ENCODE assay signal across 15 mouse cellular contexts in the genomic region with DNA sequence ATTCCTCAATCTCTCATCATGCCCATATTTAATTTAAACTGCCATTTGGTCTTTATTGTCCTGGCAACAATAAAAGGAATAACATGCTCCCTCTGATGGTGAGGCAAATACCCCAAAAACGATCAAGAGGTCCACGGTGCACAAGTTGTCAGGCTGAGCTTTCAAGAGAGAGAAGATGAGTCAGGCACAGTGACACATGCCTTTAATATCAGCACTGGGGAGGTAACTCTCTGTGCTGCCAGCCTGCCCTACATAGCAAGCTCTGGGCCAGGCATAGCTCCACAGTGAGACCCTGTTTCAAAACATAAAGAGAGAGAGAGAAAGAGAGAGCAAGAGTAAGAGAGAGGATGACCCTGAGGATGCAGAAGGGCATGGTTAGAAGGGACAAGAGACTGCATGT.
DNase-seq lines count a peak whose midpoint lies in the region; ATAC-seq and TF ChIP-seq lines count a peak whose summit lies in the region.
"Had no signal": no experiment of that assay in that cellular context is flagged by ENCODE, and none has a peak within 500 bp of the region (broad histone marks: within the 10 kb centered on the region; RNA-seq: fewer than 3 reads in every experiment).

No protein-coding gene starts in this region.

- peaks cover 34% of the 10 kb centered on the region for H3K4me1 ChIP-seq in forebrain, embryonic 13.5 days
- H3K4me1 ChIP-seq in forebrain, embryonic 12.5 days = peaks cover 20% of the 10 kb centered on the region
- H3K4me1 ChIP-seq in hindbrain, embryonic 12.5 days = peaks cover 19% of the 10 kb centered on the region
- H3K4me1 ChIP-seq in hindbrain, postnatal 0 days (ENCODE audit: insufficient read depth, low read length) = peaks cover 6% of the 10 kb centered on the region
- peaks cover 17% of the 10 kb centered on the region for H3K4me1 ChIP-seq in midbrain, embryonic 15.5 days
- H3K4me1 ChIP-seq in midbrain, postnatal 0 days (ENCODE audit: insufficient read depth, low read length) = 0 out of 2 replicates have a peak, but pooled peaks cover 6% of the 10 kb centered on the region
- peaks cover 50% of the 10 kb centered on the region for H3K4me1 ChIP-seq in liver, embryonic 16.5 days (ENCODE audit: control insufficient read depth, low read depth, low read length)

- H3K9ac ChIP-seq in forebrain, embryonic 13.5 days = no peak overlapping the region
- no peak overlapping the region for H3K9ac ChIP-seq in forebrain, embryonic 12.5 days
- no peak overlapping the region for H3K9ac ChIP-seq in hindbrain, embryonic 12.5 days
- no peak overlapping the region for H3K9ac ChIP-seq in hindbrain, postnatal 0 days (replicated peaks; ENCODE audit: low read length)
- no peak overlapping the region for H3K9ac ChIP-seq in midbrain, embryonic 15.5 days
- H3K9ac ChIP-seq in midbrain, postnatal 0 days (replicated peaks; ENCODE audit: low read length, poor library complexity, severe bottlenecking) = no peak overlapping the region
- H3K9ac ChIP-seq in liver, embryonic 16.5 days (ENCODE audit: low read depth, low read length) = no peak overlapping the region
- H3K9ac ChIP-seq: limb, embryonic 13.5 days; midbrain, embryonic 12.5 days had no signal

- WGBS in forebrain, embryonic 13.5 days = 89% methylated on average over 2 of the region's 2 CpGs
- WGBS in forebrain, embryonic 12.5 days = 90% methylated on average over 2 of the region's 2 CpGs
- WGBS in hindbrain, embryonic 12.5 days = 82% methylated on average over 2 of the region's 2 CpGs
- WGBS in hindbrain, postnatal 0 days = 60% methylated on average over 2 of the region's 2 CpGs
- 84% methylated on average over 2 of the region's 2 CpGs for WGBS in midbrain, embryonic 15.5 days
- 80% methylated on average over 2 of the region's 2 CpGs for WGBS in midbrain, postnatal 0 days
- WGBS in liver, embryonic 16.5 days (ENCODE audit: insufficient replicate concordance) = 67% methylated on average over 2 of the region's 2 CpGs

- H3K36me3 ChIP-seq in forebrain, embryonic 13.5 days (ENCODE audit: poor library complexity, severe bottlenecking) = no peaks in the 10 kb centered on the region
- H3K36me3 ChIP-seq in forebrain, embryonic 12.5 days (replicated peaks) = no peaks in the 10 kb centered on the region
- no peaks in the 10 kb centered on the region for H3K36me3 ChIP-seq in hindbrain, embryonic 12.5 days
- no peaks in the 10 kb centered on the region for H3K36me3 ChIP-seq in hindbrain, postnatal 0 days (ENCODE audit: insufficient read depth, low read length)
- no peaks in the 10 kb centered on the region for H3K36me3 ChIP-seq in midbrain, embryonic 15.5 days (replicated peaks)
- no peaks in the 10 kb centered on the region for H3K36me3 ChIP-seq in midbrain, postnatal 0 days (ENCODE audit: insufficient read depth, low read length)
- H3K36me3 ChIP-seq in liver, embryonic 16.5 days (ENCODE audit: control insufficient read depth, insufficient read depth) = no peaks in the 10 kb centered on the region
- H3K36me3 ChIP-seq: G1E; limb, embryonic 13.5 days; midbrain, embryonic 12.5 days had no signal

- no peak overlapping the region for H3K4me3 ChIP-seq in forebrain, embryonic 13.5 days
- H3K4me3 ChIP-seq in forebrain, embryonic 12.5 days (replicated peaks) = no peak overlapping the region
- no peak overlapping the region for H3K4me3 ChIP-seq in hindbrain, embryonic 12.5 days
- H3K4me3 ChIP-seq in hindbrain, postnatal 0 days (ENCODE audit: low read length) = no peak overlapping the region
- no peak overlapping the region for H3K4me3 ChIP-seq in midbrain, embryonic 15.5 days
- H3K4me3 ChIP-seq in midbrain, postnatal 0 days (ENCODE audit: low read depth, low read length) = no peak overlapping the region
- H3K4me3 ChIP-seq in liver, embryonic 16.5 days (ENCODE audit: low read depth, low read length) = no peak overlapping the region
- H3K4me3 ChIP-seq: limb, embryonic 13.5 days; midbrain, embryonic 12.5 days had no signal

- no peak for DNase-seq in hindbrain, postnatal 0 days (ENCODE audit: low spot score)
- DNase-seq in midbrain, postnatal 0 days (ENCODE audit: low spot score) = no peak
- DNase-seq: kidney, adult 8-10 months; right cerebral cortex, postnatal 14 days; thymus, postnatal 14 days had no signal

- ATAC-seq in forebrain, embryonic 13.5 days = no peak
- no peak for ATAC-seq in forebrain, embryonic 12.5 days (ENCODE audit: low FRiP score)
- ATAC-seq in hindbrain, embryonic 12.5 days (ENCODE audit: low FRiP score) = no peak
- ATAC-seq in hindbrain, postnatal 0 days = no peak
- ATAC-seq in midbrain, embryonic 15.5 days (replicated peaks) = no peak
- no peak for ATAC-seq in midbrain, postnatal 0 days (ENCODE audit: low FRiP score)
- ATAC-seq in liver, embryonic 16.5 days (ENCODE audit: low read depth) = 0 out of 2 replicates have a peak, but pooled peaks have one; percentile 20
- no peak for ATAC-seq in megakaryocyte progenitor cell, adult 5-6 weeks (replicated peaks; ENCODE audit: poor library complexity)

- no peak overlapping the region for H3K4me2 ChIP-seq in forebrain, embryonic 13.5 days
- no peak overlapping the region for H3K4me2 ChIP-seq in forebrain, embryonic 12.5 days
- no peak overlapping the region for H3K4me2 ChIP-seq in hindbrain, embryonic 12.5 days (replicated peaks)
- no peak overlapping the region for H3K4me2 ChIP-seq in hindbrain, postnatal 0 days (ENCODE audit: low read depth, low read length)
- no peak overlapping the region for H3K4me2 ChIP-seq in midbrain, embryonic 15.5 days
- H3K4me2 ChIP-seq in midbrain, postnatal 0 days (ENCODE audit: low read depth, low read length, poor library complexity, severe bottlenecking) = no peak overlapping the region
- H3K4me2 ChIP-seq in liver, embryonic 16.5 days (ENCODE audit: low read depth, low read length) = no peak overlapping the region
- H3K4me2 ChIP-seq: midbrain, embryonic 12.5 days had no signal

- H3K27me3 ChIP-seq in forebrain, embryonic 13.5 days = no peaks in the 10 kb centered on the region
- H3K27me3 ChIP-seq in forebrain, embryonic 12.5 days = no peaks in the 10 kb centered on the region
- no peaks in the 10 kb centered on the region for H3K27me3 ChIP-seq in hindbrain, embryonic 12.5 days
- no peaks in the 10 kb centered on the region for H3K27me3 ChIP-seq in hindbrain, postnatal 0 days (ENCODE audit: insufficient read depth, low read length)
- H3K27me3 ChIP-seq in midbrain, embryonic 15.5 days (replicated peaks) = no peaks in the 10 kb centered on the region
- H3K27me3 ChIP-seq in midbrain, postnatal 0 days (ENCODE audit: insufficient read depth, low read length) = no peaks in the 10 kb centered on the region
- no peaks in the 10 kb centered on the region for H3K27me3 ChIP-seq in liver, embryonic 16.5 days (ENCODE audit: control insufficient read depth, insufficient read depth, low read depth, low read length)
- H3K27me3 ChIP-seq: limb, embryonic 13.5 days; midbrain, embryonic 12.5 days had no signal

- H3K27ac ChIP-seq in forebrain, embryonic 13.5 days = peak overlapping the region; percentile 63; the same call in 1 of the 2 replicates
- no peak overlapping the region for H3K27ac ChIP-seq in forebrain, embryonic 12.5 days
- H3K27ac ChIP-seq in hindbrain, embryonic 12.5 days = peak overlapping the region; percentile 12; the same call in 1 of the 2 replicates
- no peak overlapping the region for H3K27ac ChIP-seq in hindbrain, postnatal 0 days
- 0 out of 2 replicates have a peak overlapping the region, but pooled peaks have one; percentile 40 for H3K27ac ChIP-seq in midbrain, embryonic 15.5 days
- no peak overlapping the region for H3K27ac ChIP-seq in midbrain, postnatal 0 days (ENCODE audit: low read depth, low read length)
- H3K27ac ChIP-seq in liver, embryonic 16.5 days (ENCODE audit: low read length) = 0 out of 2 replicates have a peak overlapping the region, but pooled peaks have one; percentile 33
- H3K27ac ChIP-seq: midbrain, embryonic 12.5 days; stomach, postnatal 0 days had no signal

- no peak for TF ChIP-seq CTCF in hindbrain, postnatal 0 days (IDR thresholded peaks at IDR 0.05; ENCODE audit: low read depth)
- no peak; the same call in 1 of the 2 replicates for TF ChIP-seq CTCF in midbrain, postnatal 0 days (IDR thresholded peaks at IDR 0.05)

- H3K9me3 ChIP-seq in forebrain, embryonic 13.5 days (replicated peaks) = no peaks in the 10 kb centered on the region
- no peaks in the 10 kb centered on the region for H3K9me3 ChIP-seq in forebrain, embryonic 12.5 days
- no peaks in the 10 kb centered on the region for H3K9me3 ChIP-seq in hindbrain, embryonic 12.5 days (replicated peaks)
- no peaks in the 10 kb centered on the region for H3K9me3 ChIP-seq in hindbrain, postnatal 0 days (ENCODE audit: low read length)
- H3K9me3 ChIP-seq in midbrain, embryonic 15.5 days = no peaks in the 10 kb centered on the region
- no peaks in the 10 kb centered on the region for H3K9me3 ChIP-seq in midbrain, postnatal 0 days (ENCODE audit: low read length)
- H3K9me3 ChIP-seq in liver, embryonic 16.5 days (replicated peaks; ENCODE audit: control insufficient read depth, low read length) = no peaks in the 10 kb centered on the region
- H3K9me3 ChIP-seq: G1E; limb, embryonic 13.5 days; midbrain, embryonic 12.5 days had no signal

Comparison
In these comparisons a context has a peak if more than half of its experiments do, and no peak if none do; other contexts are left out.
1. H3K27ac ChIP-seq: peak in forebrain, embryonic 13.5 days (single experiment), hindbrain, embryonic 12.5 days (single experiment), midbrain, embryonic 15.5 days (single experiment) and liver, embryonic 16.5 days (single experiment); none in forebrain, embryonic 12.5 days (single experiment), hindbrain, postnatal 0 days (single experiment) and midbrain, postnatal 0 days (single experiment).